Mouse (Mus musculus): Measurements from ENCODE around the gene Hsf2. TPM values are rescaled to one million over a fixed set of nuclear protein-coding genes. Genes with fewer than 3 reads are reported as not detected.
"Not testable (repeated sequence)": the region's sequence is repeated elsewhere in the genome, so short reads cannot be mapped to it uniquely, and the experiment has no call there.

The Hsf2 gene
- polyA plus RNA-seq, 1 experiment from 2014 or later = 59.0 TPM

- no peaks in the 10 kb centered on the region for H3K27me3 ChIP-seq (ENCODE audit: control insufficient read depth, insufficient read depth, low read length)
- no peak for ATAC-seq (ENCODE audit: low read depth)
- no peak overlapping the region for H3K4me2 ChIP-seq (ENCODE audit: low read depth, low read length)
- H3K9ac ChIP-seq (replicated peaks; ENCODE audit: low read depth, low read length) = no peak overlapping the region
- no peak overlapping the region for H3K4me3 ChIP-seq (ENCODE audit: low read depth, low read length)
- WGBS = 63% methylated on average over 1 of the region's 1 CpGs
- H3K4me1 ChIP-seq (ENCODE audit: control insufficient read depth, insufficient read depth, low read length) = no peaks in the 10 kb centered on the region
- no peak overlapping the region for H3K27ac ChIP-seq (ENCODE audit: low read depth, low read length)
- peaks cover 54% of the 10 kb centered on the region for H3K36me3 ChIP-seq (ENCODE audit: control insufficient read depth, insufficient read depth, low read length)
- no peaks in the 10 kb centered on the region for H3K9me3 ChIP-seq (ENCODE audit: control insufficient read depth, low read length)
These were observed 29.1 kb downstream of the Hsf2 start for GRCm38 (mm10) chr10:57515278-57515677.

- H3K36me3 ChIP-seq (ENCODE audit: control insufficient read depth, insufficient read depth, low read length) = peaks cover 32% of the 10 kb centered on the region
- ATAC-seq (ENCODE audit: low read depth) = no peak
- no peak overlapping the region for H3K9ac ChIP-seq (replicated peaks; ENCODE audit: low read depth, low read length)
- WGBS = 96% methylated on average over 5 of the region's 5 CpGs
- H3K27me3 ChIP-seq (ENCODE audit: control insufficient read depth, insufficient read depth, low read length) = no peaks in the 10 kb centered on the region
- H3K4me3 ChIP-seq (ENCODE audit: low read depth, low read length) = no peak overlapping the region
- H3K9me3 ChIP-seq (ENCODE audit: control insufficient read depth, low read length) = no peaks in the 10 kb centered on the region
- peaks cover 26% of the 10 kb centered on the region for H3K4me1 ChIP-seq (ENCODE audit: control insufficient read depth, insufficient read depth, low read length)
- no peak overlapping the region for H3K27ac ChIP-seq (ENCODE audit: low read depth, low read length)
- H3K4me2 ChIP-seq (ENCODE audit: low read depth, low read length) = no peak overlapping the region
These were observed 40.3 kb downstream of the Hsf2 start for GRCm38 (mm10) chr10:57526469-57526868.

GRCm38 (mm10) chr10:57531076-57531475, 44.9 kb downstream of the Hsf2 start:
- H3K9me3 ChIP-seq (ENCODE audit: control insufficient read depth, low read length) = no peaks in the 10 kb centered on the region
- no peak for ATAC-seq (ENCODE audit: low read depth)
- peak overlapping the region; percentile 97; the same call in 1 of the 2 replicates for H3K9ac ChIP-seq (replicated peaks; ENCODE audit: low read depth, low read length)
- peak overlapping the region; percentile 88 for H3K4me3 ChIP-seq (ENCODE audit: low read depth, low read length)
- H3K4me2 ChIP-seq (ENCODE audit: low read depth, low read length) = peak overlapping the region; percentile 49
- no peak overlapping the region for H3K27ac ChIP-seq (ENCODE audit: low read depth, low read length)
- WGBS = 60% methylated on average over 2 of the region's 2 CpGs
- H3K4me1 ChIP-seq (ENCODE audit: control insufficient read depth, insufficient read depth, low read length) = peaks cover 26% of the 10 kb centered on the region
- H3K36me3 ChIP-seq (ENCODE audit: control insufficient read depth, insufficient read depth, low read length) = peaks cover 6% of the 10 kb centered on the region; the same call in 1 of the 2 replicates
- H3K27me3 ChIP-seq (ENCODE audit: control insufficient read depth, insufficient read depth, low read length) = no peaks in the 10 kb centered on the region

GRCm38 (mm10) chr10:57531616-57532217, 45.5 kb downstream of the Hsf2 start:
- peak overlapping the region; percentile 97 for H3K9ac ChIP-seq (replicated peaks; ENCODE audit: low read depth, low read length)
- peaks cover 3% of the 10 kb centered on the region; the same call in 1 of the 2 replicates for H3K36me3 ChIP-seq (ENCODE audit: control insufficient read depth, insufficient read depth, low read length)
- no peaks in the 10 kb centered on the region for H3K9me3 ChIP-seq (ENCODE audit: control insufficient read depth, low read length)
- H3K4me3 ChIP-seq (ENCODE audit: low read depth, low read length) = peak overlapping the region; percentile 88
- ATAC-seq (ENCODE audit: low read depth) = no peak
- H3K4me2 ChIP-seq (ENCODE audit: low read depth, low read length) = peak overlapping the region; percentile 49
- H3K4me1 ChIP-seq (ENCODE audit: control insufficient read depth, insufficient read depth, low read length) = peaks cover 26% of the 10 kb centered on the region
- H3K27ac ChIP-seq (ENCODE audit: low read depth, low read length) = peak overlapping the region; percentile 98
- H3K27me3 ChIP-seq (ENCODE audit: control insufficient read depth, insufficient read depth, low read length) = no peaks in the 10 kb centered on the region
- 4% methylated on average over 28 of the region's 28 CpGs for WGBS

GRCm38 (mm10) chr10:57532218-57533101, 46.3 kb downstream of the Hsf2 start, which contains the start of gene Serinc1:
TSS of gene Serinc1 (minus strand) at chr10:57532530.
- H3K27ac ChIP-seq (ENCODE audit: low read depth, low read length) = peak within 1 kb of the TSS; percentile 98
- H3K9ac ChIP-seq (replicated peaks; ENCODE audit: low read depth, low read length) = peak within 1 kb of the TSS; percentile 97
- no peaks in the 10 kb centered on the region; the same call in 1 of the 2 replicates for H3K36me3 ChIP-seq (ENCODE audit: control insufficient read depth, insufficient read depth, low read length)
- no peaks in the 10 kb centered on the region for H3K27me3 ChIP-seq (ENCODE audit: control insufficient read depth, insufficient read depth, low read length)
- H3K9me3 ChIP-seq (ENCODE audit: control insufficient read depth, low read length) = no peaks in the 10 kb centered on the region
- peaks cover 26% of the 10 kb centered on the region for H3K4me1 ChIP-seq (ENCODE audit: control insufficient read depth, insufficient read depth, low read length)
- WGBS = 12% methylated on average over 49 of the region's 49 CpGs
- peak; percentile 99 for ATAC-seq (ENCODE audit: low read depth)
- peak within 1 kb of the TSS; percentile 49 for H3K4me2 ChIP-seq (ENCODE audit: low read depth, low read length)
- H3K4me3 ChIP-seq (ENCODE audit: low read depth, low read length) = peak within 1 kb of the TSS; percentile 88

- WGBS = 76% methylated on average over 9 of the region's 9 CpGs
- not testable (repeated sequence) for ATAC-seq (ENCODE audit: low read depth)
These were observed 57.7 kb downstream of the Hsf2 start for GRCm38 (mm10) chr10:57543890-57544289.

GRCm38 (mm10) chr10:57549631-57550030, 63.4 kb downstream of the Hsf2 start:
- H3K9ac ChIP-seq (replicated peaks; ENCODE audit: low read depth, low read length) = no peak overlapping the region
- no peaks in the 10 kb centered on the region for H3K27me3 ChIP-seq (ENCODE audit: control insufficient read depth, insufficient read depth, low read length)
- no peaks in the 10 kb centered on the region for H3K9me3 ChIP-seq (ENCODE audit: control insufficient read depth, low read length)
- 80% methylated on average over 4 of the region's 4 CpGs for WGBS
- H3K4me3 ChIP-seq (ENCODE audit: low read depth, low read length) = no peak overlapping the region
- no peaks in the 10 kb centered on the region for H3K4me1 ChIP-seq (ENCODE audit: control insufficient read depth, insufficient read depth, low read length)
- no peaks in the 10 kb centered on the region for H3K36me3 ChIP-seq (ENCODE audit: control insufficient read depth, insufficient read depth, low read length)
- H3K4me2 ChIP-seq (ENCODE audit: low read depth, low read length) = no peak overlapping the region
- H3K27ac ChIP-seq (ENCODE audit: low read depth, low read length) = no peak overlapping the region
- no peak for ATAC-seq (ENCODE audit: low read depth)

More at GRCm38 (mm10) chr10:57543890-57544289, 57.7 kb downstream of the Hsf2 start:
- not testable (repeated sequence) for H3K4me2 ChIP-seq (ENCODE audit: low read depth, low read length); H3K4me1 ChIP-seq (ENCODE audit: control insufficient read depth, insufficient read depth, low read length); H3K27ac ChIP-seq (ENCODE audit: low read depth, low read length); H3K36me3 ChIP-seq (ENCODE audit: control insufficient read depth, insufficient read depth, low read length); H3K27me3 ChIP-seq (ENCODE audit: control insufficient read depth, insufficient read depth, low read length); H3K9me3 ChIP-seq (ENCODE audit: control insufficient read depth, low read length); H3K4me3 ChIP-seq (ENCODE audit: low read depth, low read length); H3K9ac ChIP-seq (replicated peaks; ENCODE audit: low read depth, low read length)

GRCm38 (mm10) chr10:57553719-57554118, 67.5 kb downstream of the Hsf2 start:
- 94% methylated on average over 1 of the region's 1 CpGs for WGBS

GRCm38 (mm10) chr10:57557597-57557996, 71.4 kb downstream of the Hsf2 start:
- no peaks in the 10 kb centered on the region for H3K9me3 ChIP-seq (ENCODE audit: control insufficient read depth, low read length)
- no peak for ATAC-seq (ENCODE audit: low read depth)
- no peak overlapping the region for H3K27ac ChIP-seq (ENCODE audit: low read depth, low read length)
- no peaks in the 10 kb centered on the region for H3K4me1 ChIP-seq (ENCODE audit: control insufficient read depth, insufficient read depth, low read length)
- H3K9ac ChIP-seq (replicated peaks; ENCODE audit: low read depth, low read length) = no peak overlapping the region
- H3K27me3 ChIP-seq (ENCODE audit: control insufficient read depth, insufficient read depth, low read length) = no peaks in the 10 kb centered on the region
- no peak overlapping the region for H3K4me3 ChIP-seq (ENCODE audit: low read depth, low read length)
- 84% methylated on average over 5 of the region's 5 CpGs for WGBS
- H3K36me3 ChIP-seq (ENCODE audit: control insufficient read depth, insufficient read depth, low read length) = no peaks in the 10 kb centered on the region
- no peak overlapping the region for H3K4me2 ChIP-seq (ENCODE audit: low read depth, low read length)

More at GRCm38 (mm10) chr10:57553719-57554118, 67.5 kb downstream of the Hsf2 start:
- no peak overlapping the region for H3K27ac ChIP-seq (ENCODE audit: low read depth, low read length)
- H3K27me3 ChIP-seq (ENCODE audit: control insufficient read depth, insufficient read depth, low read length) = no peaks in the 10 kb centered on the region
- no peak overlapping the region for H3K4me2 ChIP-seq (ENCODE audit: low read depth, low read length)
- no peaks in the 10 kb centered on the region for H3K9me3 ChIP-seq (ENCODE audit: control insufficient read depth, low read length)
- ATAC-seq (ENCODE audit: low read depth) = no peak
- H3K9ac ChIP-seq (replicated peaks; ENCODE audit: low read depth, low read length) = no peak overlapping the region
- no peak overlapping the region for H3K4me3 ChIP-seq (ENCODE audit: low read depth, low read length)
- H3K4me1 ChIP-seq (ENCODE audit: control insufficient read depth, insufficient read depth, low read length) = no peaks in the 10 kb centered on the region
- H3K36me3 ChIP-seq (ENCODE audit: control insufficient read depth, insufficient read depth, low read length) = no peaks in the 10 kb centered on the region
